ENCODE assay signal across 11 mouse cellular contexts in genomic region chr2:74409856-74410404, GRCm38 (mm10).
DNase-seq lines count a peak whose midpoint lies in the region; ATAC-seq and TF ChIP-seq lines count a peak whose summit lies in the region.
"Had no signal": no experiment of that assay in that cellular context is flagged by ENCODE, and none has a peak within 500 bp of the region (broad histone marks: within the 10 kb centered on the region; RNA-seq: fewer than 3 reads in every experiment).

No protein-coding gene starts in this region.

- H3K4me3 ChIP-seq in forebrain, embryonic 14.5 days (ENCODE audit: low read depth, low read length): no peak overlapping the region
- no peak overlapping the region for H3K4me3 ChIP-seq in forebrain, embryonic 11.5 days (ENCODE audit: low read depth, low read length)
- no peak overlapping the region for H3K4me3 ChIP-seq in midbrain, postnatal 0 days (ENCODE audit: low read depth, low read length)
- H3K4me3 ChIP-seq in midbrain, embryonic 13.5 days (replicated peaks): no peak overlapping the region
- H3K4me3 ChIP-seq: heart, embryonic 13.5 days; neural tube, embryonic 12.5 days had no signal

- H3K36me3 ChIP-seq in forebrain, embryonic 14.5 days (ENCODE audit: control insufficient read depth, insufficient read depth, low read length): no peaks in the 10 kb centered on the region
- H3K36me3 ChIP-seq in forebrain, embryonic 11.5 days (ENCODE audit: control insufficient read depth, insufficient read depth, low read length): no peaks in the 10 kb centered on the region
- H3K36me3 ChIP-seq in midbrain, postnatal 0 days (ENCODE audit: insufficient read depth, low read length): no peaks in the 10 kb centered on the region
- H3K36me3 ChIP-seq in midbrain, embryonic 13.5 days: no peaks in the 10 kb centered on the region
- H3K36me3 ChIP-seq: heart, embryonic 13.5 days; neural tube, embryonic 12.5 days had no signal

- no peak for TF ChIP-seq CTCF in midbrain, postnatal 0 days (IDR thresholded peaks at IDR 0.05)

- WGBS in forebrain, embryonic 14.5 days: 71% methylated on average over 4 of the region's 4 CpGs
- 82% methylated on average over 4 of the region's 4 CpGs for WGBS in forebrain, embryonic 11.5 days
- WGBS in midbrain, postnatal 0 days: 82% methylated on average over 4 of the region's 4 CpGs
- WGBS in midbrain, embryonic 13.5 days: 80% methylated on average over 4 of the region's 4 CpGs

- H3K9me3 ChIP-seq in forebrain, embryonic 14.5 days (replicated peaks; ENCODE audit: control insufficient read depth, low read length): no peaks in the 10 kb centered on the region
- no peaks in the 10 kb centered on the region for H3K9me3 ChIP-seq in forebrain, embryonic 11.5 days (ENCODE audit: control insufficient read depth, low read length)
- H3K9me3 ChIP-seq in midbrain, postnatal 0 days (ENCODE audit: low read length): no peaks in the 10 kb centered on the region
- H3K9me3 ChIP-seq in midbrain, embryonic 13.5 days: no peaks in the 10 kb centered on the region; the same call in 1 of the 2 replicates
- H3K9me3 ChIP-seq: neural tube, embryonic 12.5 days had no signal

- no peak overlapping the region for H3K4me2 ChIP-seq in forebrain, embryonic 14.5 days (ENCODE audit: low read length)
- no peak overlapping the region for H3K4me2 ChIP-seq in forebrain, embryonic 11.5 days (ENCODE audit: low read depth, low read length, severe bottlenecking)
- no peak overlapping the region for H3K4me2 ChIP-seq in midbrain, postnatal 0 days (ENCODE audit: low read depth, low read length, poor library complexity, severe bottlenecking)
- H3K4me2 ChIP-seq in midbrain, embryonic 13.5 days (replicated peaks): no peak overlapping the region
- H3K4me2 ChIP-seq: heart, embryonic 13.5 days; neural tube, embryonic 12.5 days had no signal

- H3K9ac ChIP-seq in forebrain, embryonic 14.5 days (ENCODE audit: low read length): no peak overlapping the region
- no peak overlapping the region for H3K9ac ChIP-seq in forebrain, embryonic 11.5 days (ENCODE audit: low read length)
- H3K9ac ChIP-seq in midbrain, postnatal 0 days (replicated peaks; ENCODE audit: low read length, poor library complexity, severe bottlenecking): no peak overlapping the region
- H3K9ac ChIP-seq in midbrain, embryonic 13.5 days (replicated peaks): no peak overlapping the region
- H3K9ac ChIP-seq: heart, embryonic 13.5 days; neural tube, embryonic 12.5 days had no signal

- H3K4me1 ChIP-seq in forebrain, embryonic 14.5 days (ENCODE audit: control insufficient read depth, insufficient read depth, low read length): peaks cover 2% of the 10 kb centered on the region
- H3K4me1 ChIP-seq in forebrain, embryonic 11.5 days (replicated peaks; ENCODE audit: control insufficient read depth, insufficient read depth, low read length): peaks cover 3% of the 10 kb centered on the region; the same call in 1 of the 2 replicates
- H3K4me1 ChIP-seq in midbrain, postnatal 0 days (ENCODE audit: insufficient read depth, low read length): no peaks in the 10 kb centered on the region
- H3K4me1 ChIP-seq in midbrain, embryonic 13.5 days (replicated peaks): peaks cover 6% of the 10 kb centered on the region

- no peaks in the 10 kb centered on the region for H3K27me3 ChIP-seq in forebrain, embryonic 14.5 days (replicated peaks; ENCODE audit: control insufficient read depth, insufficient read depth, low read length)
- H3K27me3 ChIP-seq in forebrain, embryonic 11.5 days (ENCODE audit: control insufficient read depth, insufficient read depth, low read length): no peaks in the 10 kb centered on the region
- H3K27me3 ChIP-seq in midbrain, postnatal 0 days (ENCODE audit: insufficient read depth, low read length): no peaks in the 10 kb centered on the region
- H3K27me3 ChIP-seq in midbrain, embryonic 13.5 days: no peaks in the 10 kb centered on the region
- H3K27me3 ChIP-seq: heart, embryonic 13.5 days; neural tube, embryonic 12.5 days had no signal

- peak; percentile 36 for DNase-seq in forebrain, embryonic 14.5 days (ENCODE audit: low spot score)
- no peak for DNase-seq in forebrain, embryonic 11.5 days (ENCODE audit: low spot score)
- DNase-seq in midbrain, postnatal 0 days (ENCODE audit: low spot score): peak; percentile 17
- peak; percentile 77 to 82 for DNase-seq in lung, adult 18-20 months
- peak; percentile 89 for DNase-seq in skeletal muscle tissue, adult 2 months (ENCODE audit: low read depth, low spot score)
- DNase-seq in B cell, adult 2 months: no peak

- ATAC-seq in forebrain, embryonic 14.5 days: no peak
- no peak for ATAC-seq in forebrain, embryonic 11.5 days (replicated peaks; ENCODE audit: low FRiP score)
- no peak for ATAC-seq in midbrain, postnatal 0 days (ENCODE audit: low FRiP score)
- no peak for ATAC-seq in midbrain, embryonic 13.5 days
- ATAC-seq in megakaryocyte progenitor cell, adult 5-6 weeks (replicated peaks; ENCODE audit: poor library complexity): no peak

- H3K27ac ChIP-seq in forebrain, embryonic 14.5 days (ENCODE audit: low read depth, low read length): no peak overlapping the region
- no peak overlapping the region for H3K27ac ChIP-seq in forebrain, embryonic 11.5 days (ENCODE audit: low read depth, low read length)
- H3K27ac ChIP-seq in midbrain, postnatal 0 days (ENCODE audit: low read depth, low read length): no peak overlapping the region
- no peak overlapping the region for H3K27ac ChIP-seq in midbrain, embryonic 13.5 days
- H3K27ac ChIP-seq: heart, embryonic 13.5 days; macrophage; neural tube, embryonic 12.5 days had no signal

Comparison
In these comparisons a context has a peak if more than half of its experiments do, and no peak if none do; other contexts are left out.
1. DNase-seq: peak in forebrain, embryonic 14.5 days (single experiment), midbrain, postnatal 0 days (single experiment), lung, adult 18-20 months (2 of 2) and skeletal muscle tissue, adult 2 months (single experiment); none in forebrain, embryonic 11.5 days (single experiment) and B cell, adult 2 months (0 of 2).